Mouse (Mus musculus): ENCODE measurements around the gene Atg4a.

GRCm38 (mm10) chrX:140980163-140980562 lies 23.5 kb downstream of the Atg4a start:
- TF ChIP-seq FLI1 (IDR thresholded peaks at IDR 0.05; ENCODE audit: low read length) (no peak), GATA1 (IDR thresholded peaks at IDR 0.05; ENCODE audit: borderline replicate concordance, low read length) (no peak)
